Mouse (Mus musculus) neural tube, embryonic 12.5 days (tissue): Measurements from ENCODE around the gene Lrrc75b. TPM values are rescaled to one million over a fixed set of nuclear protein-coding genes. Genes with fewer than 3 reads are reported as not detected.

ENCODE experiments used
- ATAC-seq: fragments of 200-750 bp; cut with Nextera tagmentation; 2 replicates; pipeline ENCODE4 v1.8.0; 2017; ENCODE audit warnings: low read depth, mild to moderate bottlenecking, moderate TSS enrichment, moderate library complexity; ENCODE audit not compliant: low FRiP score
- H3K27ac ChIP-seq: fragments of 300-500 bp; sonication (generic); 2 replicates; pipeline ENCODE4 v1.5.1; 2016
- H3K27me3 ChIP-seq: fragments of 300-500 bp; sonication (generic); replicated peaks from 2 replicates; pipeline ENCODE4 v1.6.1; 2016; ENCODE audit warnings: mild to moderate bottlenecking
- H3K36me3 ChIP-seq: fragments of 300-500 bp; sonication (generic); 2 replicates; pipeline ENCODE4 v1.6.1; 2016; ENCODE audit warnings: mild to moderate bottlenecking
- H3K4me1 ChIP-seq: fragments of 300-500 bp; sonication (generic); 2 replicates; pipeline ENCODE4 v1.6.1; 2016
- H3K4me2 ChIP-seq: fragments of 300-500 bp; sonication (generic); replicated peaks from 2 replicates; pipeline ENCODE4 v1.6.1; 2016; ENCODE audit warnings: mild to moderate bottlenecking
- H3K4me3 ChIP-seq: fragments of 300-500 bp; sonication (generic); 2 replicates; pipeline ENCODE4 v1.5.1; 2016
- H3K9ac ChIP-seq: fragments of 300-500 bp; sonication (generic); 2 replicates; pipeline ENCODE4 v1.6.1; 2016; ENCODE audit warnings: mild to moderate bottlenecking
- H3K9me3 ChIP-seq: fragments of 300-500 bp; sonication (generic); 2 replicates; pipeline ENCODE4 v1.6.1; 2016; ENCODE audit warnings: mild to moderate bottlenecking
- WGBS: fragments of 180-500 bp; shearing (Covaris S2); methylation state at CpG from one replicate; pipeline ENCODE4 v1.1.7; 2016; 5-methylcytosine and 5-hydroxymethylcytosine counted together
- polyA plus RNA-seq: library from polyadenylated mRNA; unstranded; fragments of >200 nt; fragmentation: Nextera tagmentation; extraction: Ambion mirVana; gene quantifications from 2 replicates; pipeline ENCODE4 v1.2.1, GENCODE M21; 2016

Lrrc75b gene
- 11.8 and 16.7 TPM in 2 replicates for polyA plus RNA-seq

DNA sequence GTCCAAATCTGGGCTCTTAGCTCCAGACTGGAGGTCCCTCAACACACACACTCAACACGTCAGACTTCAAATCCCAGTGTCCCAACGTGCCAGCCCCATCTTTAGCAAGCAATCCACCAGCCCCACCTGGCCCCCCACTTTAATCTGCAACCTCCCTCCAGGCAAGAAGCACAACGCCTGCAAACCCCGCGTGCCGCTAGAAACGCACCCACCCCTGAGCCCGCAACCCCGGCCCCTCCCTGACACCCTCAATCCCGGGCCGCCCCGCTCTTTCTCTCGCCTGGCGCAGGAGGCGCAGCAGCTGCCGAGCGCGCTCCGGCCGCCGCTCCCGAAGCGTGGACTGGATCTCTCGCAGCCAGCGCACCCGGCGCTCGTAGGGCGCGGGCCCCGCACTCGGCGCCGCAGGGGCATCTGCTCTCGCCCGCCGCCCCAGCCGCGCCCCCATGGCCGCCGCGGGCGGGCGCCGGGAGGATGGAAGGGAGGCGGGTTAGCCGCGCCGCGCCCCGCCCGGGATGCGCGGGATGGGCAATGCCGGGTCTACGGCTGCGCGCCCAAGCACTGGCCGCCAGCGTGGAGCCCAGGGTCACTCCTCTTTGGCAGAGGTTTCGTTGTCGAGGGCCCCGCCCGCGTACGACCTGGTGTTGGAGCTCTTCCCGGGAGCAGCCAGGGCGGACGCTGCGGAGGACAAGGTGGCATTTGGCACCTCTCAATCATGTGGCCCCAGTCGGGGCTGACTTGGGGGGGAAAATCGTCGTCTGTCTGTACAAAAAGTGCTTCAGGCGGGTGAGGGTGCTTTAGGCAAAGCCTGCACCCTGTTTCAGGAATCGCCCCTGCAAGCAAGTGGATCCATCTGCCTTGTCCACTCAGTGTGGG is at the start of gene Lrrc75b:
TSS of gene Lrrc75b (minus strand) at position 655 of the 873 bp plus-strand sequence.
- H3K36me3 ChIP-seq = peaks cover 12% of the 10 kb centered on the region; the same call in 1 of the 2 replicates
- H3K4me1 ChIP-seq = peaks cover 51% of the 10 kb centered on the region
- no peaks in the 10 kb centered on the region for H3K9me3 ChIP-seq
- H3K9ac ChIP-seq = peak within 1 kb of the TSS; percentile 85
- peak within 1 kb of the TSS; percentile 96 for H3K4me2 ChIP-seq
- peaks cover 39% of the 10 kb centered on the region for H3K27me3 ChIP-seq
- H3K27ac ChIP-seq = peak within 1 kb of the TSS; percentile 82
- peak within 1 kb of the TSS; percentile 61 for H3K4me3 ChIP-seq
- peak; percentile 46 for ATAC-seq
- 1% methylated on average over 75 of the region's 75 CpGs for WGBS

DNA sequence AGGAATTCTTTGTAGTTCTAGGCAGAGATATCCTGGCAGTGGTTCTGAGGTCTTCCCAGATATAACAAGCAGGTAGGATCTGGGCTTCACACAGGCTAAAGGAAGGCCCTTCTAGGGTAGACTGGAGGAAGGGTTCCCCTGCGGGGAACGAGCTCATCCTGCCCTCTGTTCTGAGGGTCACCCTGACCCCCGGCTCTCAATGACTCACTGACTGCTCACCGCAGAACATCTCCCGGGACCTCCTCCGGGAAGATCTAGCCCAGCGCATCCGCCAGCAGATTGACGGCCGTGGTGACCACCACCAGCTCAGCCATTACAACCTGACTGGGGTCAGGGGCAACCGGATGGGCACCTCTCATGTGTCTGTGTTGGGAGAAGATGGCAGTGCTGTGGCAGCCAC is 48.8 kb upstream of the Lrrc75b start:
- Histone ChIP-seq H3K4me2 (no peak overlapping the region), H3K36me3 (no peaks in the 10 kb centered on the region), H3K27ac (no peak overlapping the region), H3K4me1 (no peaks in the 10 kb centered on the region), H3K9me3 (no peaks in the 10 kb centered on the region), H3K27me3 (no peaks in the 10 kb centered on the region), H3K9ac (no peak overlapping the region), H3K4me3 (no peak overlapping the region)
- WGBS = 90% methylated on average over 11 of the region's 11 CpGs
- ATAC-seq = no peak

DNA sequence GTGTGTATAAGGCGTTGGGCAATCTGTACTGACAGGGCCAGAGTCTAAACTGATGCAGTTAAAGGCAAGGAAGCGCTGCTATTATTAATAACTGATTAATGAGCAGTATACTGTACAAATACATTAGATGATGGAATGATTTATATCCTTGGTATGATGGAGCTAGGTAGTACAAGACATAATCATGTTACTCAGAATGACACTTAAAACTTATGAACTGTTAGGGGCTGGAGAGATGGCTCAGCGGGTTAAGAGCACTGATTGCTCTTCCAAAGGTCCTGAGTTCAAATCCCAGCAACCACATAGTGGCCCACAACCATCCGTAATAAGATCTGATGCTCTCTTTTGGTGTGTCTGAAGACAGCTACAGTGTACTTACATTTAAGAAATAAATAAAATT is 47.1 kb upstream of the Lrrc75b start:
- Histone ChIP-seq H3K27ac (no peak overlapping the region), H3K36me3 (no peaks in the 10 kb centered on the region), H3K4me3 (no peak overlapping the region), H3K9me3 (no peaks in the 10 kb centered on the region), H3K9ac (no peak overlapping the region), H3K4me1 (no peaks in the 10 kb centered on the region), H3K27me3 (no peaks in the 10 kb centered on the region), H3K4me2 (no peak overlapping the region)
- 85% methylated on average over 4 of the region's 4 CpGs for WGBS
- ATAC-seq = no peak

DNA sequence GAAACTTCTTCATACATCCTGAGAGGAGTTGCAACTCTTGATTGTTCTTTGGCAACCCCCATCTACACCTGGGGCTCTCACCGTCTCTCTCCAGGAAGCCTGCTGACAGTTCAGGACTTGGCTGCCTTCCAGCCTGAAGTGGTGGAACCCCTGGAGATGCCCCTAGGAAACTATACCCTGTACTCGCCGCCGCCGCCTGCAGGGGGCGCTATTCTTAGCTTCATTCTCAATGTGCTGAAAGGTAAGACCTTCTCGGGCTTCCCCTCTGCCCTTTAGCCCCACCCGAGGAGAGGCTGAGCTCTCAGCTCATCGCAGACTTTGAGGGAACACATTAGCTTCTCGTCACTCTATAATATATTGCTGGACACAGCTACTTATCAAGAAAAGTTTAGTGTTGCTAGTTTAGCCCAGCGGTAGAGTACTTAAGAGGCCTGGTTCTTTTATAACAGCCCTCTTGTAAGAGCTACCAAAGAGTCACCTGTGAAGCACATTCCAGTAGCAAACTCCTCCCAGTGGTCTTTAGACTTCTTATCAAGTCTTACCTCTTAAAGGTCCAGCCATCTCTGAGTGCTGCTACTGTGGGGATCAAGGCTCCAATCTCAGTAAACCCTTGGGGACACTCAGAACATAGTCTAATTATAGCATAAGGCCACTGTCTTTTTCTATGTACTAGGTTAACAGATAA is 45.2 kb upstream of the Lrrc75b start:
- Histone ChIP-seq H3K27ac (no peak overlapping the region), H3K4me1 (no peaks in the 10 kb centered on the region), H3K27me3 (no peaks in the 10 kb centered on the region), H3K9ac (no peak overlapping the region), H3K4me3 (no peak overlapping the region), H3K36me3 (no peaks in the 10 kb centered on the region), H3K9me3 (no peaks in the 10 kb centered on the region), H3K4me2 (no peak overlapping the region)
- ATAC-seq = no peak
- WGBS = 44% methylated on average over 11 of the region's 11 CpGs

DNA sequence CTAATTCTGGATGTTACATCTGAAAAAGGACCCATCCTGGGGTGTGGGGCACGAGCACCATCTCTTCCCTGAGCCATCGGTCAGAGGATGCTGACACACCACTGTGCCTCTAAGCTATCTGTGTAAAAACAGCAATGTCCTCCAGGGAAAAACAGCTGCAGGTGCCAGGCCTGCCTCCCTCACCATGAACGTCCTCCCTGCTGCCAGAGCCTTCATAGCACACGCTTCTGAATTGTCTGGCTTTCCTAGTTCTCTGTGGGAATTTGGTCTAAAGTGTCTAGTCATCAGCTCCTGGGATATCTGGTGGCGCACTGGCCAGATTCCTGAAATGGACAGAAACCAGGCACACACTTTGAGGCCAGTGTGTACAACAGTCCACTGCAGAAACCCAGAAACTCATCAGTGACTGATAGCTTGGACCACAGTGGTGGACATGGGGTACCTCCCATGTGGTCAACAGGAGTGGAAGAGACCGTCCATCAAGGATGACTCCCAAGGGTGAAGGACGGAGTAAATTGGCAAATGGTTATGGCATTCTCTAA is 40.1 kb upstream of the Lrrc75b start:
- Histone ChIP-seq H3K9ac (no peak overlapping the region), H3K36me3 (no peaks in the 10 kb centered on the region), H3K27ac (no peak overlapping the region), H3K4me1 (no peaks in the 10 kb centered on the region), H3K4me3 (no peak overlapping the region), H3K9me3 (peaks cover 12% of the 10 kb centered on the region; the same call in 1 of the 2 replicates), H3K4me2 (no peak overlapping the region), H3K27me3 (no peaks in the 10 kb centered on the region)
- WGBS = 83% methylated on average over 7 of the region's 7 CpGs
- no peak for ATAC-seq

DNA sequence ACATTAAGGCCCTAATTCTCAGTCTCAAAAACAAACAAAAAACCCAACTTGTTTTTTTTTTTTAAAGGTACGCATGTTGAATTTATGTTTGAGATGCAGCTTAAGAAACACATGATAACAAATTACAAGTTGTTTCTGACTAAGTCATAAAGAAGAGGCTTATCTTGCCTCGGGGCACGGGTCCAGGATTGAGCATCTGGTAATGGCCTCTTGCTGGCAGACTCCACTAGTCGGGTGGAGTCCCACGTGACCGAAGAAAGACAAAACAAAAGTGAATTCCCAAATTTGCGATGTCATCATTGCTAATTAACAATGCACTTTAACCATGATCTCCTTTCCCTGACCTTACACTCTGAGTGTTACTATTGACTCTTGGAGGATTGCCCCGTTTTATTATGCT is 35.9 kb upstream of the Lrrc75b start:
- Histone ChIP-seq H3K36me3 (no peaks in the 10 kb centered on the region), H3K4me2 (no peak overlapping the region), H3K27ac (no peak overlapping the region), H3K9ac (no peak overlapping the region), H3K27me3 (no peaks in the 10 kb centered on the region), H3K4me1 (no peaks in the 10 kb centered on the region), H3K9me3 (peaks cover 12% of the 10 kb centered on the region; the same call in 1 of the 2 replicates), H3K4me3 (no peak overlapping the region)
- WGBS = 89% methylated on average over 8 of the region's 8 CpGs
- no peak for ATAC-seq

DNA sequence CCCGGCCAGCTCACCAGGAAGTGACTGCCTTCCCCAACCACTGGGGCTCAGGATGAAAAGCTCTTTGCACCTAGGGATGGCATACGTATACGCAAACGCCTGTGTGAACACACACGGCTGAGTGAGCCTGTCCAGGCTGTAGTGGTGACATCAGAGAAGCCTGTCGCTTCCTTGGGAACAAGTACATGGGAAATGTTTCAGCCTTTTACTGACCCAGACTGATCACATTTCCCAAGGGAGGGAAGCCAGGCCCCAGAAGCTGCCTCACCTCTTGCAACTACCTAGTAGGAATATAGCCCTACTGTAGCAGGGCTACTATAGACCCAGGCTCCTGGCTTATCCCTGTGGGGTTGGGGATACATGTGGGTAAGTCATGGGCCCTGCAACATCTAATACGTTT is 32.5 kb upstream of the Lrrc75b start:
- 0 out of 2 replicates have a peak, but pooled peaks cover 2% of the 10 kb centered on the region for H3K4me1 ChIP-seq
- no peak overlapping the region for H3K9ac ChIP-seq
- no peak overlapping the region for H3K27ac ChIP-seq
- no peak overlapping the region for H3K4me3 ChIP-seq
- H3K27me3 ChIP-seq = no peaks in the 10 kb centered on the region
- no peaks in the 10 kb centered on the region for H3K36me3 ChIP-seq
- ATAC-seq = no peak
- no peaks in the 10 kb centered on the region for H3K9me3 ChIP-seq
- WGBS = 83% methylated on average over 7 of the region's 7 CpGs
- H3K4me2 ChIP-seq = no peak overlapping the region

DNA sequence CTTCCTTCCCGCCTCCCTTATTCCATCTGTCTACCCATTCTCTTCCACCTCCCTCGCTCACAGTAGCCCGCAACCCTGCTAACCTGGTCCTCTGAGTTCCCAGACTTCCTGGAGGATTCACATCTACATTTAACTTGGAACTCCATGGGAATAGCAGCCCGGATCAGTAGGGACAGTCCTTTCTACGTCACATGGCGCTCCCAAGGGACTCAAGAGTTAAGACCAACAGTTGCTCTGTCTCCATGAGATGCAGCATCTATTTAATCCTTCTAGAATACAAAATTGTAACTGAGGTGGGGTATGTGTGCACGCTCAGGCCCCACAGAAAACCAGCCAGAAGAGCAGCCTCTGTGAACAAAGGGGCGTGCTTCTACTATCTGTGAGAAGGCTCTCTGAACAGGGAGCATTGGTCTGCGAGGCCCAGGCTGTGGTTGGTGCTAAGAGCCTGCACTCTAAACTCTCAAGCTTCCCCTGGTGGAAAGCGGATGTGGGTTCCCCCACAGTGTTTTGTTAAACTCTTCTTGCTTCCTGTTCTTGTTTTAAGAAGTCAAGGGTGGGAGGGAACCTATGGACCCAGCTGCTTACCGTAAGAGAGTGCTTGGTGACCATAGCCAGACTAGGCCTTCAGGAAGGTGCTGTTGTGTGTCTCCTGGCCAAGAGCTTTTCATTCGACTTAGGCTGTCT is 31.2 kb upstream of the Lrrc75b start:
- Histone ChIP-seq H3K36me3 (no peaks in the 10 kb centered on the region), H3K9ac (no peak overlapping the region), H3K4me3 (no peak overlapping the region), H3K27me3 (no peaks in the 10 kb centered on the region), H3K27ac (no peak overlapping the region), H3K9me3 (no peaks in the 10 kb centered on the region), H3K4me2 (no peak overlapping the region), H3K4me1 (0 out of 2 replicates have a peak, but pooled peaks cover 2% of the 10 kb centered on the region)
- ATAC-seq = no peak
- WGBS = 75% methylated on average over 12 of the region's 12 CpGs

DNA sequence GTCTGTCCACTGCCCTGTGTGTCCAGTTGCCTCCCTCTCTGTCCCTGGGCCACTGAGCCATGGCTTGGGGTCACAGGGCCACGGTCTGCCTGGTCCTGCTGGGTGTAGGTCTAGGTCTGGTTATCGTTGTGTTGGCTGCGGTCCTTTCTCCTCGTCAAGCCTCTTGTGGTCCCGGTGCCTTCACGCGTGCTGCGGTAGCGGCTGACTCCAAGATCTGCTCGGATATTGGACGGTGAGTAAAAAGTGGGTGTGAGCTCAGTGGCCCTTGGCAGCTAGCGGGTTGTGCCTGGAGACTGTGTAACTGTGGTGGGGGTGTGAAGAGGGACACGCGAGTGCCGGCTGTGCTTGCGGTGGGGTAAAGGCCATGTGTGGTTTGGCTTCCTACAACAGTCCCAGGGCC is 29.5 kb upstream of the Lrrc75b start:
- Histone ChIP-seq H3K9ac (0 out of 2 replicates have a peak overlapping the region, but pooled peaks have one; percentile 13), H3K27me3 (no peaks in the 10 kb centered on the region), H3K36me3 (no peaks in the 10 kb centered on the region), H3K9me3 (no peaks in the 10 kb centered on the region), H3K4me3 (no peak overlapping the region), H3K27ac (no peak overlapping the region), H3K4me1 (0 out of 2 replicates have a peak, but pooled peaks cover 2% of the 10 kb centered on the region), H3K4me2 (no peak overlapping the region)
- no peak for ATAC-seq
- WGBS = 89% methylated on average over 16 of the region's 16 CpGs

DNA sequence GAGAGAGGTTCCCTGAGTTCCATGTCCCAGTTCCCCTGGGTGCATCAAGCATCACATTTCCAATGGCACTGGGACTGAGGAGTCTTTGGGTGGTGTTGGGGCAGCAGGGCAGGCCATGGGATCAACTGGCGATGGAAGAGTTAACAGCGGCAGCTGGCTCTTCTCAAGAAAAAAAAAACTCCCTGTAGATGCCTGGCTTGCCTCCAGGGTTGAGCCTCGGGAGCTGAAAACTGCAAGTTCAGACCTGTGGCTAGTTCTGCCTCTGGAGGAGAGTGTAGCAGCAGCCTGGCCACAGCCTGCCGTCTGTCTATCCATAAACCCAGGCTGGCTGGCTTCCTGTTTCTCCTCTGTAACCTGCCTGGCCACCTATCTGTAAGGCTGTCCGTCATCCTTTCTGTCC is 29.0 kb upstream of the Lrrc75b start, which contains the start of gene Ggt5:
TSS of gene Ggt5 (plus strand) at position 212 of the 400 bp plus-strand sequence.
- H3K4me1 ChIP-seq = 0 out of 2 replicates have a peak, but pooled peaks cover 2% of the 10 kb centered on the region
- 52% methylated on average over 5 of the region's 5 CpGs for WGBS
- no peak within 1 kb of the TSS for H3K4me2 ChIP-seq
- 0 out of 2 replicates have a peak within 1 kb of the TSS, but pooled peaks have one; percentile 13 for H3K9ac ChIP-seq
- H3K36me3 ChIP-seq = no peaks in the 10 kb centered on the region
- no peak within 1 kb of the TSS for H3K27ac ChIP-seq
- H3K4me3 ChIP-seq = no peak within 1 kb of the TSS
- ATAC-seq = no peak
- H3K27me3 ChIP-seq = no peaks in the 10 kb centered on the region
- H3K9me3 ChIP-seq = no peaks in the 10 kb centered on the region

DNA sequence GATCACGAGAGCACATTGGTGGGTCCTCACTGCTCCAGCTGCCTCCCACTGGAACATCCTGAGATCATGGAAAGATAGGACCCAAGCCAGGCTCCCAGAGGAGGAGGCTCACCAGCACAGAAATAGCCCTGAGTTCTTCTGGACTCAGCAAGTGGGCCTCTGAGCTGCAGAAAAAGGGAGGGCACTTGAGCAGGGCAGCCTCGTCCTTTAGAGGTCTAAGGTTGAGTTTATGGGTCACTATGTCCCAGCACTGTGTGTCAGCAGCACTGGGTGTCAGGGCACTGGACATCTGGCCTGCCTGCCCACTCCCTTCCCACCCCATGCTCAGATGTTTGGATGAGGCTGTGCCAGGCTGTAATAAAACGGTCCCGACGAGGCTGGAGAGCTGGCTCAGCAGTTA is 28.2 kb upstream of the Lrrc75b start:
- ATAC-seq = no peak
- 48% methylated on average over 5 of the region's 5 CpGs for WGBS
- no peak overlapping the region for H3K4me3 ChIP-seq
- H3K9me3 ChIP-seq = no peaks in the 10 kb centered on the region
- H3K4me1 ChIP-seq = 0 out of 2 replicates have a peak, but pooled peaks cover 2% of the 10 kb centered on the region
- no peaks in the 10 kb centered on the region for H3K36me3 ChIP-seq
- no peak overlapping the region for H3K27ac ChIP-seq
- H3K4me2 ChIP-seq = no peak overlapping the region
- H3K27me3 ChIP-seq = no peaks in the 10 kb centered on the region
- no peak overlapping the region for H3K9ac ChIP-seq
